Mouse (Mus musculus) cortical plate, adult 2 months (tissue): Measurements from ENCODE around the gene Stk24.

Source experiments
- CTCF ChIP-seq: fragments of 200-500 bp; IDR thresholded peaks from 2 replicates; pipeline ENCODE4 v1.5.1; 2011; ENCODE audit warnings: mild to moderate bottlenecking, control low read depth, low read length; ENCODE audit not compliant: insufficient read depth; ENCODE audit errors: extremely low read depth
- POLR2A ChIP-seq: fragments of 200-500 bp; IDR thresholded peaks from 2 replicates; pipeline ENCODE4 v1.6.1; 2011; ENCODE audit warnings: mild to moderate bottlenecking, low read length, control low read depth; ENCODE audit not compliant: insufficient read depth; ENCODE audit errors: extremely low read depth

GRCm38 (mm10) chr14:121359015-121359414 is 20.8 kb downstream of the Stk24 start:
- no peak for TF ChIP-seq CTCF
- no peak for TF ChIP-seq POLR2A
